Mouse (Mus musculus) spleen, postnatal 4 days (tissue): ENCODE measurements around the gene Usp10.

Source experiments
- DNase-seq, 2 experiments: peaks; one replicate each; pipeline ENCODE4 v3.0.0; 2022; ENCODE audit warnings: low spot score in 2 of 2

Usp10 gene

DNA sequence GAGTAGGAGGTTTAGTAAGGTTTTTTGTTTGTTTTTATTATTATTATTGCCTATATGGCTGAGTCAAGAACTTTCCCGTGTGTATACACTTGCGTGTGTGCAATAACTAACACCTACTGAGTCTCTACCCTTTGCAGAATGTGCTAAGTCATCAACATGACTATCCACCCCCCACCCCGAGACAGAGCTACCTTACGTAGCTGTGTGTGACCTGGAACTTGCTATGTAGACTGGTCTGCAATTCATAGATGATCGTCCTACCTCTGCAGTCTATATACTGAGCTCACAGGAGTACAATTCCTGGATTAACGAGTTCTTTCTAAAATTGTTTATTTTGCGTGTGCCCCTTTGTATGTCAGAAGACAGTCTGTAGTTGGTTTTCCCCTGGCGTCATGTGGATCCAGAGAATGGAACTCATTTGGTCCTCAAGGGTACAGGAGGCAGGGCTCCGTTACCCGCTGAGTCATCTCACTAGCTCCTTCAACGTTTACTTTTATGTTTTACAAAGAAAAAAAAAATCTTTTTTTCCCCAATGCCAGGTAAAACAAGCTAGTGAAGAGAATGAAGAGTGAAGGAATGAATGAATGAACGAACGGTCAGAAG is at the start of gene Usp10:
Gene Usp10, plus strand, starts transcription at position 417 of the 603 bp plus-strand sequence.
- DNase-seq: no peak

GRCm38 (mm10) chr8:119861706-119862389 is 48.3 kb upstream of the Usp10 start, which contains the start of gene Klhl36:
Gene Klhl36, plus strand, starts transcription at chr8:119862266.
- DNase-seq: peak; percentile 98 to 99

GRCm38 (mm10) chr8:119862390-119862734 is 47.8 kb upstream of the Usp10 start:
- DNase-seq: no peak

DNA sequence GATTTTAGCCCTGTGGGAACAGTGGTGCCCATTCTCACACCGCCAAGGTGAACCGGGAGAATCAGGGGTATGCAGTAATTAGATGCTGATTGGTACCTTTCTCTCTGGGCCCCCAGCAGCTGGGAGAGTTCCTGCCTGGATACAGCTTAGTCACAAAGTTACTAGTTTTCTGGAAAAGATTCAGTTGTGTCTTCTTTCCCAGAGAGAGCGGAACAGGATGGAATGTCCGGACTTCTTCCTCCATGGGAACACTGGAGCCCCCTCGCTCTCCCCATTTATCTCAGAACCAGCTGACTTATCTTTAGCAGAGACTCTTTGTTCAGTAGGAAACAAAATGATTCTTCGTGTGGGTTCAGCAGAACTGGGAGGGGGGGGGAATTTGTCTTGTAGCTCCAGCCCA is 47.4 kb upstream of the Usp10 start:
- no peak for DNase-seq

DNA sequence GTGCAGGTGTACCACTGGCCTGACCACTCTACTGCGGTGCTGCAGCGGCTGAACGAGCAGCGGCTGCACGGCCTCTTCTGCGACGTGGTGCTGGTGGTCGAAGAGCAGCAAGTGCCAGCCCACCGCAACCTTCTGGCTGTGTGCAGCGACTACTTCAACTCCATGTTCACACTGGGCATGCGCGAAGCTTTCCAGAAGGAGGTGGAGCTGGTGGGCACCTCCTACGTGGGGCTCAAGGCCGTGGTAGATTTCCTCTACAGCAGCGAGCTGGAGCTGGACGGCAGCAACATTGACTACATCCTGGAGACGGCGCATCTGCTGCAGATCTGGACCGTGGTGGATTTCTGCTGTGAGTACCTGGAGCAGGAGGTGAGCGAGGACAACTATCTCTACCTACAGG is 40.5 kb upstream of the Usp10 start:
- no peak for DNase-seq

- DNase-seq: no peak
These were observed 37.0 kb upstream of the Usp10 start for GRCm38 (mm10) chr8:119873181-119873580.

GRCm38 (mm10) chr8:119881301-119881700 is 28.9 kb upstream of the Usp10 start:
- no peak for DNase-seq

GRCm38 (mm10) chr8:119881917-119882316 is 28.2 kb upstream of the Usp10 start:
- no peak for DNase-seq

- no peak for DNase-seq
These were observed 26.9 kb upstream of the Usp10 start for GRCm38 (mm10) chr8:119883281-119883680.

GRCm38 (mm10) chr8:119885612-119886011 is 24.5 kb upstream of the Usp10 start:
- no peak for DNase-seq

GRCm38 (mm10) chr8:119887130-119887529 is 23.0 kb upstream of the Usp10 start:
- DNase-seq: peak; percentile 39 to 78

GRCm38 (mm10) chr8:119888012-119888411 is 22.1 kb upstream of the Usp10 start:
- DNase-seq: no peak

GRCm38 (mm10) chr8:119897069-119897468 is 13.1 kb upstream of the Usp10 start:
- no peak for DNase-seq

DNA sequence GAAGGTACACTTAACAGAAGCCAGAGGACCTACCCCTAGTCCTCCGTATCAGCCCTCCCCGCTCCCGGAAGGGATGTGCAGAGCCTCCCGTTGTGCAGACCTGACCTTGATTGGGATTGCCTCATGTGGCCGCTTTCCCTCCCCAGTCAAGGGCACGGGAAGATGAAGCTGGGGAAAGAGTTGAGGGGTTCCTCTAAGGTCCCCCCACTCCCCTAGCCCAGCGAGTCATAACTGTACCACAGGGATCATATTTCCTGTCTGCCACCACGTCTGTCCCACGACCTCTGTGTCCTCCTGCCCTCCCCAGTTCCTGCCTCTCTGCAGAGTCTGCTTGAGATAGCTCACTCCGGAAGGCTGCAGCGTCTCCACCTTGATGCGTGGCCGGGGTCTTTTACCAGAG is 12.2 kb upstream of the Usp10 start:
- no peak for DNase-seq

DNA sequence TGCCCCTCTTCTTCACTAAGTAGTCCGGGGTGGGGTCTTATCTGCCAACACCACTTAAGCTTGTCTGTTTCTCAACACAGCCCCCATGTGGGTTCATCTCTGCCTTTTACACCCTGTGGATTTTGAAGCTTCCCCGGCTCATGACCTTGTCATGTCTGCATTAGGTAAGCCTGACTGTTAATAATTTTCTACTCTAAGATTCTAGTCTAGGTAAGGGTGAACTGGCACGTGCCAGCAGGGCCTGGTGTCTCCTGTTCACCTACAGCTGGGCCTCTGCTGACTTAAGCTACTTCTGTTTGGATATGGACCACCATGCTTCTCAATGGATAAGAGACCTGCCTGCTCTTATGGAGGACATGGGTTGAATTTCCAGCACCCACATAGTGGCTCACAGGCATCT is 8.8 kb upstream of the Usp10 start:
- DNase-seq: no peak

DNA sequence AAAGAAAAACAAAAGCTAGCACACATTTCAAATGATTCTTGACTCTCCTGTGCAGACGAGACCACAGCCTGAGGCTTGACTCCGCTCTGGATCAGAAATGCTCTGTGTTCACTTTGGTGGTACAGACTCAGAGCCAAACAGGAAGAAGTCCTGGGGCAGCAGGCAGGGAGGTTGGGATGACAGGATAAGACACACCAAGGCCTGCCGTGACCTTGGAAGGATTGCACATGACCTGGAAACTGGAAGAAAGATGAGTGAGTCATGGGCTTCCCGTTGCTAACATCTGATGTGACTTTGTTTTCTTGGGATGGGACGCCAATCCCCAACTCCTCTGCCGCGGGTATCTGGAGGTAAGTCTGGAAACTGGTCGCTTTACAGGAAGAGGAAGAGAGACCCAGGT is 8.2 kb upstream of the Usp10 start:
- DNase-seq: no peak

GRCm38 (mm10) chr8:119904323-119904911 is 5.7 kb upstream of the Usp10 start:
- no peak for DNase-seq

DNA sequence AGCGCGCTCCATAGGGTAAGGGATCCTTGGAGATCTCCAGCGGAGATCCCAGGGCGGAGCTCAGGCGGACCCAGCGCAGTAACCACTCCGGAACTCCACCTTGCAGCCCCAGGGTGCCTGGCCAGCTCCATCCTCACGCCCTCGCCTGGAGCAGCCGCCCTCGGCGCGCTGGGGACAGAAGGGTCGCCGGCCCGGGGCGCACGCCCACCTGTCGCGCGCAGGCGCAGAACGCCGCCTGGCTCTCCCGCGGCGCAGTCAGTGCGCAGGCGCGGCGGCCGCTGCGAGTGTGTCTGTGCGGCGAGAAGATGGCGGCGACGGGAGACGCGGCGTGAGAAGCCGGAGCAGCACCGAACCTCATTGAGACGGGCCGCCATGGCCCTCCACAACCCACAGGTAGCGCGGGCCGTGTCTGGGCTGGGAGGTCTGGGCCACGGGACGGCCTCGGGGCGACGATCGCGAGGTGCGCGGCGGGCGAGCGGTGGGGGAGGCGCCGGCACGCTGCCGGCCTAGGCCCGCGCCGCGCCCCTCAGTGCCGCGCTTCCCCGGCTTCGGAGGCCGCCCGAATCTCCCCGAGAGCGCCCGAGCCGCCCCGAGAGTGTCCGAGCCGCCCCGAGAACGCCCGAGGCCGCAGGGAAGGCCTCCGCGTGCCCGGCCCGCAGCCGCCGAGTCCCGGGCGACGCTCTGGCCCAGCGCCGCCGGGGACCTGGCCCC is 542 bp downstream of the Usp10 start, which contains the start of gene Gm20388:
Gene Gm20388, plus strand, starts transcription at position 295 of the 711 bp plus-strand sequence.
- peak; percentile 88 to 96 for DNase-seq

GRCm38 (mm10) chr8:119911258-119911962 is 1.2 kb downstream of the Usp10 start:
- no peak for DNase-seq

DNA sequence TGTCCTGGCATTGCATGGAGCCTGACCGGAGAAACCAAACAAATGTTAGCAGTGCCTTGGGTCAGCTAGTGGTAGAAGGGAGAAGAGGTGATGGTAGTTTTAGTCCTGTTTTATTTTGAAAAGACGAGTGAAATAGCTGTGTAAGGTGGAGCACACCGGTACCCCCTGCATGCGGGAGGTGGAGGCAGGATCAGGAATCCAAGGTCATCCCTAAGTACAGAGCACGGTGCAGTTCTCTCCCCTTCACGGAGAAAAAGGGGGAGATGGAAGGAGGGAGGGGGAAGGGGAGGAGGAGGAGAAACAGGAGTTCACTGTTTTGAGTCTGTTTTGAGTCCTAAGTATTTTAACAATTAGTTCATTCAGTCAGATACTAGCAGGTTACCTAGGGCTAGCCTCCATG is 2.5 kb downstream of the Usp10 start:
- no peak for DNase-seq

DNA sequence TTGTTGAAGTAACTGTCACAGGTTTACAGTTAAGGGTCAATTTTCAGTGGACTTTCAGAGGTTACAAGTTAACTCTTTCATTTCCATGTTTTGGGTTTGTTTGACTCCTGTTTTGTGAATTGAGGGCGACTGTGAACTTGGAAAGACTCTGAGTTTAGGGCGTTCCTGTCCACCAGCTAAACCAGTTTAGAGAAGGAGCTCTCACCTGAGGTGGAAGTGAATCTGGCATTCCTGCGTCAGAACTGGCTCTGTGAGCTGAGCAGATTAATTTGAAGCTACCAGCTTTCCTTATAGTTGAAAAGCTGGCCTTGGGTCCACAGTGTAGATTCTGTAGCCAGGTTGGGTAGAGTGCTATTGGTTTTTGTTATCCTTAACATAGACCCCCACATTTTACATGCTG is 3.0 kb downstream of the Usp10 start:
- no peak for DNase-seq

- no peak for DNase-seq
These were observed 4.0 kb downstream of the Usp10 start for GRCm38 (mm10) chr8:119914161-119914560.
